Mouse (Mus musculus): ENCODE results near the gene Mst1. TPM values are rescaled to one million over a fixed set of nuclear protein-coding genes. Genes with fewer than 3 reads are reported as not detected.

Mst1 gene
- total and polyA plus RNA-seq, 2 experiments from 2014 or later: not detected

GRCm38 (mm10) chr9:108051931-108052220, 28.4 kb upstream of the Mst1 start:
- peaks cover 42% of the 10 kb centered on the region for H3K36me3 ChIP-seq (ENCODE audit: insufficient read depth, low read length)
- no peak overlapping the region for H3K9ac ChIP-seq (replicated peaks; ENCODE audit: low read length, poor library complexity, severe bottlenecking)
- ATAC-seq (ENCODE audit: low FRiP score) (no peak), DNase-seq (ENCODE audit: low spot score) (no peak)
- WGBS: 90% methylated on average over 4 of the region's 4 CpGs
- H3K27ac ChIP-seq (ENCODE audit: low read depth, low read length): no peak overlapping the region
- peaks cover 7% of the 10 kb centered on the region; the same call in 1 of the 2 replicates for H3K4me1 ChIP-seq (ENCODE audit: insufficient read depth, low read length)
- H3K4me2 ChIP-seq (ENCODE audit: low read depth, low read length, poor library complexity, severe bottlenecking): no peak overlapping the region
- H3K27me3 ChIP-seq (ENCODE audit: insufficient read depth, low read length): no peaks in the 10 kb centered on the region
- H3K9me3 ChIP-seq (ENCODE audit: low read length): no peaks in the 10 kb centered on the region
- TF ChIP-seq CTCF (IDR thresholded peaks at IDR 0.05): no peak
- H3K4me3 ChIP-seq (ENCODE audit: low read depth, low read length): no peak overlapping the region

GRCm38 (mm10) chr9:108052411-108052810, 27.8 kb upstream of the Mst1 start:
- no peak for TF ChIP-seq CTCF (IDR thresholded peaks at IDR 0.05)
- ATAC-seq (ENCODE audit: low FRiP score) (no peak), DNase-seq (ENCODE audit: low spot score) (no peak)
- H3K27me3 ChIP-seq (ENCODE audit: insufficient read depth, low read length): no peaks in the 10 kb centered on the region
- peaks cover 7% of the 10 kb centered on the region; the same call in 1 of the 2 replicates for H3K4me1 ChIP-seq (ENCODE audit: insufficient read depth, low read length)
- peak overlapping the region; percentile 44; the same call in 1 of the 2 replicates for H3K9ac ChIP-seq (replicated peaks; ENCODE audit: low read length, poor library complexity, severe bottlenecking)
- H3K27ac ChIP-seq (ENCODE audit: low read depth, low read length): 0 out of 2 replicates have a peak overlapping the region, but pooled peaks have one; percentile 43
- H3K4me2 ChIP-seq (ENCODE audit: low read depth, low read length, poor library complexity, severe bottlenecking): no peak overlapping the region
- H3K9me3 ChIP-seq (ENCODE audit: low read length): no peaks in the 10 kb centered on the region
- WGBS: 68% methylated on average over 7 of the region's 7 CpGs
- no peak overlapping the region for H3K4me3 ChIP-seq (ENCODE audit: low read depth, low read length)
- peaks cover 38% of the 10 kb centered on the region for H3K36me3 ChIP-seq (ENCODE audit: insufficient read depth, low read length)

GRCm38 (mm10) chr9:108052885-108053664, 27.2 kb upstream of the Mst1 start, which contains the start of gene Amigo3:
Gene Amigo3, plus strand, starts transcription at chr9:108053159.
- H3K36me3 ChIP-seq (ENCODE audit: insufficient read depth, low read length): peaks cover 43% of the 10 kb centered on the region
- WGBS: 59% methylated on average over 20 of the region's 20 CpGs
- H3K4me3 ChIP-seq (ENCODE audit: low read depth, low read length): no peak within 1 kb of the TSS
- peak within 1 kb of the TSS; percentile 50 for H3K9ac ChIP-seq (replicated peaks; ENCODE audit: low read length, poor library complexity, severe bottlenecking)
- ATAC-seq (ENCODE audit: low FRiP score) (peak; percentile 45), DNase-seq (ENCODE audit: low spot score) (peak; percentile 98)
- TF ChIP-seq CTCF (IDR thresholded peaks at IDR 0.05): peak; percentile 96
- H3K27me3 ChIP-seq (ENCODE audit: insufficient read depth, low read length): no peaks in the 10 kb centered on the region
- peaks cover 7% of the 10 kb centered on the region; the same call in 1 of the 2 replicates for H3K4me1 ChIP-seq (ENCODE audit: insufficient read depth, low read length)
- peak within 1 kb of the TSS; percentile 43; the same call in 1 of the 2 replicates for H3K27ac ChIP-seq (ENCODE audit: low read depth, low read length)
- no peaks in the 10 kb centered on the region for H3K9me3 ChIP-seq (ENCODE audit: low read length)
- peak within 1 kb of the TSS; percentile 32 for H3K4me2 ChIP-seq (ENCODE audit: low read depth, low read length, poor library complexity, severe bottlenecking)

GRCm38 (mm10) chr9:108053665-108054225, 26.5 kb upstream of the Mst1 start:
- Histone ChIP-seq H3K4me1 (ENCODE audit: insufficient read depth, low read length) (peaks cover 7% of the 10 kb centered on the region; the same call in 1 of the 2 replicates), H3K4me2 (ENCODE audit: low read depth, low read length, poor library complexity, severe bottlenecking) (no peak overlapping the region), H3K9me3 (ENCODE audit: low read length) (no peaks in the 10 kb centered on the region), H3K27me3 (ENCODE audit: insufficient read depth, low read length) (no peaks in the 10 kb centered on the region), H3K9ac (replicated peaks; ENCODE audit: low read length, poor library complexity, severe bottlenecking) (no peak overlapping the region), H3K36me3 (ENCODE audit: insufficient read depth, low read length) (peaks cover 50% of the 10 kb centered on the region), H3K27ac (ENCODE audit: low read depth, low read length) (no peak overlapping the region), H3K4me3 (ENCODE audit: low read depth, low read length) (no peak overlapping the region)
- DNase-seq (ENCODE audit: low spot score): no peak
- ATAC-seq (ENCODE audit: low FRiP score): no peak
- WGBS: 94% methylated on average over 15 of the region's 15 CpGs
- no peak for TF ChIP-seq CTCF (IDR thresholded peaks at IDR 0.05)

- Histone ChIP-seq H3K27ac (ENCODE audit: low read depth, low read length) (no peak overlapping the region), H3K4me1 (ENCODE audit: insufficient read depth, low read length) (peaks cover 7% of the 10 kb centered on the region; the same call in 1 of the 2 replicates), H3K36me3 (ENCODE audit: insufficient read depth, low read length) (peaks cover 58% of the 10 kb centered on the region), H3K9ac (replicated peaks; ENCODE audit: low read length, poor library complexity, severe bottlenecking) (no peak overlapping the region), H3K4me3 (ENCODE audit: low read depth, low read length) (no peak overlapping the region), H3K9me3 (ENCODE audit: low read length) (no peaks in the 10 kb centered on the region), H3K4me2 (ENCODE audit: low read depth, low read length, poor library complexity, severe bottlenecking) (no peak overlapping the region), H3K27me3 (ENCODE audit: insufficient read depth, low read length) (no peaks in the 10 kb centered on the region)
- TF ChIP-seq CTCF (IDR thresholded peaks at IDR 0.05): no peak
- no peak for DNase-seq (ENCODE audit: low spot score)
- no peak for ATAC-seq (ENCODE audit: low FRiP score)
- WGBS: 89% methylated on average over 22 of the region's 22 CpGs
Observed at GRCm38 (mm10) chr9:108054331-108055040, 25.8 kb upstream of the Mst1 start.
